Comparison of ENCODE assay signal across 10 mouse cellular contexts in the genomic region with DNA sequence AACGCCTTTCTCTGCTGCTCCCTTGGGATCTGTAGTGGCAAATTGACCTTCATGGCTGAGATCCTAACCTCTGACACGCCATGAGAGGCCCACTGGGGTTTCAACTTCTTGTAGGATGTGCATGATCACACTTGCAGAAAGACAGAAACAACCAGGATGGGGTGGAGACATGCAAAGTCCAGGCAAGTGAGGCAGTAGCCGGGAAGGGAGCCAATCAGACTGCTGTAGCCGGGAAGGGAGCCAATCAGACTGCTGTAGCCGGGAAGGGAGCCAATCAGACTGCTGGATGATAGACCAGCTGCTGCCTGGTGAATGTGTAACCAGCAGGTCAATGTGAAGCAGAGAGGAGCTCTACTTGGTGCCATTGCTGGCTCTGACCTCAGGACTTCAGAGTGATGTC. TPM values are rescaled to one million over a fixed set of nuclear protein-coding genes. Genes with fewer than 3 reads are reported as not detected.
A peak's percentile ranks its signal among the peaks of the same experiment; 100 is the strongest.
DNase-seq lines count a peak whose midpoint lies in the region; ATAC-seq and TF ChIP-seq lines count a peak whose summit lies in the region.
"Had no signal": no experiment of that assay in that cellular context is flagged by ENCODE, and none has a peak within 500 bp of the region (broad histone marks: within the 10 kb centered on the region; RNA-seq: fewer than 3 reads in every experiment).

No protein-coding gene starts in this region.

- no peaks in the 10 kb centered on the region for H3K36me3 ChIP-seq in hindbrain, embryonic 11.5 days (ENCODE audit: control insufficient read depth, insufficient read depth, low read length)
- H3K36me3 ChIP-seq in hindbrain, embryonic 10.5 days, result no peaks in the 10 kb centered on the region
- no peaks in the 10 kb centered on the region for H3K36me3 ChIP-seq in ES-E14 (ENCODE audit: control insufficient read depth, insufficient read depth, low read length, poor library complexity, severe bottlenecking)
- peaks cover 3% of the 10 kb centered on the region for H3K36me3 ChIP-seq in forebrain, embryonic 16.5 days (ENCODE audit: control insufficient read depth, insufficient read depth)
- H3K36me3 ChIP-seq in kidney, embryonic 16.5 days (ENCODE audit: insufficient read depth, low read length), result no peaks in the 10 kb centered on the region
- no peaks in the 10 kb centered on the region for H3K36me3 ChIP-seq in thymus, adult 2 months (ENCODE audit: control insufficient read depth, insufficient read depth, low read length)
- H3K36me3 ChIP-seq: liver, embryonic 15.5 days had no signal

- H3K27me3 ChIP-seq in hindbrain, embryonic 11.5 days (ENCODE audit: control insufficient read depth, insufficient read depth, low read length), result no peaks in the 10 kb centered on the region
- H3K27me3 ChIP-seq in hindbrain, embryonic 10.5 days (ENCODE audit: insufficient read depth, poor library complexity, severe bottlenecking), result no peaks in the 10 kb centered on the region
- H3K27me3 ChIP-seq in forebrain, embryonic 16.5 days (replicated peaks; ENCODE audit: control insufficient read depth, insufficient read depth, low read length), result no peaks in the 10 kb centered on the region
- H3K27me3 ChIP-seq in kidney, embryonic 16.5 days (ENCODE audit: insufficient read depth, low read length), result no peaks in the 10 kb centered on the region
- no peaks in the 10 kb centered on the region for H3K27me3 ChIP-seq in thymus, adult 2 months (ENCODE audit: control insufficient read depth, insufficient read depth, low read length)
- H3K27me3 ChIP-seq: liver, embryonic 15.5 days had no signal

- H3K4me3 ChIP-seq in hindbrain, embryonic 11.5 days (ENCODE audit: low read depth, low read length), result no peak overlapping the region
- no peak overlapping the region for H3K4me3 ChIP-seq in hindbrain, embryonic 10.5 days
- H3K4me3 ChIP-seq in ES-E14 (ENCODE audit: insufficient read depth in 1 of 2, low read depth in 1 of 2, low read length in 2 of 2, poor library complexity in 1 of 2, severe bottlenecking in 1 of 2), result no peak overlapping the region
- no peak overlapping the region for H3K4me3 ChIP-seq in forebrain, embryonic 16.5 days (replicated peaks; ENCODE audit: low read length)
- no peak overlapping the region for H3K4me3 ChIP-seq in kidney, embryonic 16.5 days (ENCODE audit: low read length)
- H3K4me3 ChIP-seq in thymus, adult 2 months (ENCODE audit: control insufficient read depth, insufficient read depth, low read length), result no peak overlapping the region
- H3K4me3 ChIP-seq: liver, embryonic 15.5 days had no signal

- H3K27ac ChIP-seq in hindbrain, embryonic 11.5 days (ENCODE audit: low read depth, low read length), result no peak overlapping the region
- no peak overlapping the region for H3K27ac ChIP-seq in hindbrain, embryonic 10.5 days
- H3K27ac ChIP-seq in ES-E14 (ENCODE audit: insufficient read depth, low read depth, low read length, poor library complexity, severe bottlenecking), result no peak overlapping the region
- no peak overlapping the region for H3K27ac ChIP-seq in forebrain, embryonic 16.5 days (ENCODE audit: low read length)
- H3K27ac ChIP-seq in kidney, embryonic 16.5 days (ENCODE audit: low read length), result no peak overlapping the region
- no peak overlapping the region for H3K27ac ChIP-seq in thymus, adult 2 months (ENCODE audit: control insufficient read depth, insufficient read depth, low read length)
- H3K27ac ChIP-seq: liver, embryonic 15.5 days had no signal

- WGBS in hindbrain, embryonic 11.5 days, result 72% methylated on average over 5 of the region's 5 CpGs
- WGBS in hindbrain, embryonic 10.5 days, result 70% methylated on average over 5 of the region's 5 CpGs
- WGBS in forebrain, embryonic 16.5 days, result 72% methylated on average over 5 of the region's 5 CpGs
- WGBS in kidney, embryonic 16.5 days, result 61% methylated on average over 5 of the region's 5 CpGs
- whole genome bisulfite sequencing in thymus, adult 2 months, result 91% methylated on average over 5 of the region's 5 CpGs

- no peak for TF ChIP-seq CTCF in thymus, adult 2 months (IDR thresholded peaks at IDR 0.05; ENCODE audit: borderline replicate concordance, control insufficient read depth, extremely low read depth, insufficient read depth, low read length, poor library complexity)

- ATAC-seq in hindbrain, embryonic 11.5 days (ENCODE audit: low FRiP score), result peak; percentile 53; the same call in 1 of the 2 replicates
- peak; percentile 68 for ATAC-seq in forebrain, embryonic 16.5 days
- ATAC-seq in kidney, embryonic 16.5 days (ENCODE audit: low FRiP score, low TSS enrichment), result peak; percentile 96

- no peak for TF ChIP-seq POLR2A in thymus, adult 2 months (IDR thresholded peaks at IDR 0.05; ENCODE audit: control insufficient read depth, extremely low read depth, insufficient read depth, low read length, poor library complexity)

- H3K4me1 ChIP-seq in hindbrain, embryonic 11.5 days (replicated peaks; ENCODE audit: control insufficient read depth, insufficient read depth, low read length), result no peaks in the 10 kb centered on the region
- no peaks in the 10 kb centered on the region for H3K4me1 ChIP-seq in hindbrain, embryonic 10.5 days (replicated peaks)
- no peaks in the 10 kb centered on the region for H3K4me1 ChIP-seq in ES-E14 (ENCODE audit: control insufficient read depth in 2 of 2, insufficient read depth in 2 of 2, low read length in 2 of 2, poor library complexity in 1 of 2)
- H3K4me1 ChIP-seq in forebrain, embryonic 16.5 days (replicated peaks; ENCODE audit: control insufficient read depth, insufficient read depth, low read length), result no peaks in the 10 kb centered on the region
- H3K4me1 ChIP-seq in kidney, embryonic 16.5 days (ENCODE audit: insufficient read depth, low read length), result peaks cover 4% of the 10 kb centered on the region; the same call in 1 of the 2 replicates
- no peaks in the 10 kb centered on the region for H3K4me1 ChIP-seq in thymus, adult 2 months (replicated peaks; ENCODE audit: control insufficient read depth, insufficient read depth, low read length)
- H3K4me1 ChIP-seq: liver, embryonic 15.5 days had no signal

- no peak overlapping the region for H3K4me2 ChIP-seq in hindbrain, embryonic 11.5 days (replicated peaks; ENCODE audit: low read depth, low read length)
- no peak overlapping the region for H3K4me2 ChIP-seq in forebrain, embryonic 16.5 days (ENCODE audit: low read length)
- H3K4me2 ChIP-seq in kidney, embryonic 16.5 days (replicated peaks; ENCODE audit: low read depth, low read length), result no peak overlapping the region
- H3K4me2 ChIP-seq: liver, embryonic 15.5 days had no signal

- H3K9ac ChIP-seq in hindbrain, embryonic 11.5 days (ENCODE audit: low read depth, low read length), result no peak overlapping the region
- no peak overlapping the region for H3K9ac ChIP-seq in ES-E14 (ENCODE audit: insufficient read depth, low read depth, low read length, poor library complexity, severe bottlenecking)
- no peak overlapping the region for H3K9ac ChIP-seq in forebrain, embryonic 16.5 days (replicated peaks; ENCODE audit: low read depth, low read length)
- no peak overlapping the region for H3K9ac ChIP-seq in kidney, embryonic 16.5 days (replicated peaks; ENCODE audit: low read length)
- H3K9ac ChIP-seq: liver, embryonic 15.5 days had no signal

- no peaks in the 10 kb centered on the region for H3K9me3 ChIP-seq in hindbrain, embryonic 11.5 days (ENCODE audit: control insufficient read depth, low read length)
- no peaks in the 10 kb centered on the region for H3K9me3 ChIP-seq in hindbrain, embryonic 10.5 days
- no peaks in the 10 kb centered on the region for H3K9me3 ChIP-seq in ES-E14 (ENCODE audit: control insufficient read depth, insufficient read depth, low read depth, low read length)
- H3K9me3 ChIP-seq in forebrain, embryonic 16.5 days (ENCODE audit: control insufficient read depth, low read length), result no peaks in the 10 kb centered on the region
- no peaks in the 10 kb centered on the region for H3K9me3 ChIP-seq in kidney, embryonic 16.5 days (ENCODE audit: low read length)
- H3K9me3 ChIP-seq: liver, embryonic 15.5 days had no signal

- in situ Hi-C loops in ES-E14 (cut with MboI; ENCODE audit: low sequenced_read_pairs in 2 of 2, unreplicated experiment in 2 of 2), result no loop called here

- DNase-seq in hindbrain, embryonic 11.5 days (ENCODE audit: low spot score), result no peak
- no peak for DNase-seq in hindbrain, embryonic 10.5 days (ENCODE audit: low spot score)
- DNase-seq in ES-E14 (ENCODE audit: low read depth, low spot score), result no peak
- no peak for DNase-seq in Muller cell, postnatal 12 days (ENCODE audit: inconsistent ontology term)
- DNase-seq in thymus, adult 2 months, result no peak
- DNase-seq in right cerebral cortex, postnatal 14 days, result no peak
- DNase-seq: right cerebral cortex, adult 18-20 months had no signal

TF ChIP-seq in ES-E14, 5 proteins besides CTCF, POLR2A, EP300 and RAD21:
- no peak for TF ChIP-seq ZC3H11A (IDR thresholded peaks at IDR 0.05; ENCODE audit: borderline replicate concordance, low read depth, low read length)
- TF ChIP-seq ZNF384 (IDR thresholded peaks at IDR 0.05; ENCODE audit: low read depth, low read length), result no peak
- no peak for TF ChIP-seq MAFK (IDR thresholded peaks at IDR 0.05; ENCODE audit: insufficient read depth, low read depth, low read length)
- TF ChIP-seq CHD2 (IDR thresholded peaks at IDR 0.05; ENCODE audit: low read depth, low read length), result 0 out of 2 replicates have a peak, but pooled peaks have one; percentile 31
TF ChIP-seq in ES-E14: peak in this region for 1.

RNA-seq across cellular contexts. Expression of gene Plk2, which starts 11.3 kb away (rescaled TPM):
- polyA plus RNA-seq in hindbrain, embryonic 11.5 days (2014; fragmentation: Nextera tagmentation; extraction: Ambion mirVana), result 103 and 108 TPM in 2 replicates
- 56.7 and 59.9 TPM in 2 replicates for polyA plus RNA-seq in hindbrain, embryonic 10.5 days (2016; fragmentation: Nextera tagmentation; extraction: Ambion mirVana)
- 85.4 and 118 TPM in 2 replicates for total RNA-seq in ES-E14 (2012; rRNA removed)
- polyA plus RNA-seq in forebrain, embryonic 16.5 days (2015; fragmentation: Nextera tagmentation; extraction: Ambion mirVana), result 229 and 237 TPM in 2 replicates
- 89.4 and 91.2 TPM in 2 replicates for polyA plus RNA-seq in kidney, embryonic 16.5 days (2015; fragmentation: Nextera tagmentation; extraction: Ambion mirVana)
- 1.4 and 2.5 TPM in 2 replicates for polyA plus RNA-seq in thymus, adult 2 months (2012; rRNA removed)

RNA-seq across cellular contexts. Expression of gene Gapt, which starts 49.2 kb away (rescaled TPM):
- 0.21 and 0.25 TPM in 2 replicates for polyA plus RNA-seq in hindbrain, embryonic 11.5 days (2014; fragmentation: Nextera tagmentation; extraction: Ambion mirVana)
- 0.09 and 0.10 TPM in 2 replicates for polyA plus RNA-seq in hindbrain, embryonic 10.5 days (2016; fragmentation: Nextera tagmentation; extraction: Ambion mirVana)
- total RNA-seq in ES-E14 (2012; rRNA removed), result not detected in 2 replicates
- polyA plus RNA-seq in forebrain, embryonic 16.5 days (2015; fragmentation: Nextera tagmentation; extraction: Ambion mirVana), result not detected in 2 replicates
- polyA plus RNA-seq in kidney, embryonic 16.5 days (2015; fragmentation: Nextera tagmentation; extraction: Ambion mirVana), result 0.17 and 0.20 TPM in 2 replicates
- polyA plus RNA-seq in thymus, adult 2 months (2012; rRNA removed), result 0.94 and 1.1 TPM in 2 replicates

Comparison
In these comparisons a context has a peak if more than half of its experiments do, and no peak if none do; other contexts are left out.
1. RNA of gene Plk2, which starts 11.3 kb away (polyA plus RNA-seq): 229 to 237 TPM in forebrain, embryonic 16.5 days, 103 to 108 TPM in hindbrain, embryonic 11.5 days, 89.4 to 91.2 TPM in kidney, embryonic 16.5 days and 56.7 to 59.9 TPM in hindbrain, embryonic 10.5 days; 1.4 to 2.5 TPM in thymus, adult 2 months; every median in the first group is over 10 times any median in the second.
2. Peak in every context shown above with its lines, with median percentiles within 50 percentile points of each other: ATAC-seq.